Mouse (Mus musculus) bone marrow, adult 2 months (tissue): ENCODE measurements at regions not wholly inside any gene's neighbourhood (a gene's known extent, or its start where the extent isn't known, plus 50 kb on each side); places are given as distances from the start of the nearest gene placed in this dataset.

Source experiments
- CTCF ChIP-seq: fragments of 200-500 bp; IDR thresholded peaks from 2 replicates; pipeline ENCODE4 v1.5.1; 2011; ENCODE audit warnings: low read length, control low read depth; ENCODE audit not compliant: control insufficient read depth, insufficient read depth
- POLR2A ChIP-seq: fragments of 200-500 bp; IDR thresholded peaks from 2 replicates; pipeline ENCODE4 v1.6.1; 2011; ENCODE audit warnings: low read depth, mild to moderate bottlenecking, control low read depth, low read length, borderline replicate concordance; ENCODE audit not compliant: control insufficient read depth

DNA sequence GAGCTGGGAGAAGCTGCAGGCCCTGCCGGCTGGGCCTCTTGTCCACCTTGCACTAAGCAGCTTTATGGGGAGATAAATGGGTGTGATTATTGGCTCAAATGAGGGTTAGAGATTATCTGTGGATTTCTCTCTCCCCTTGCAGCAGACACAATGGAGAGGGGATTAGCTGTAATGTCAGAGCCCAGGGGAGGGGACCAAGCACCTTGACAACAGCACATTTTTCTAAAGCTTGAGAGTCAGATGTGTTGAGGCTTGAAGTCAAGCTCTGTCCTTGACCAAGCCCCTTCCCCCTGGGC is 74.9 kb upstream of the Cplx2 start:
- no peak for TF ChIP-seq POLR2A
- TF ChIP-seq CTCF: no peak
